Mouse (Mus musculus) inflammation-experienced regulatory T-cells (primary cell): Measurements from ENCODE around the gene Cdk18. TPM values are rescaled to one million over a fixed set of nuclear protein-coding genes. Genes with fewer than 3 reads are reported as not detected.

ENCODE experiments used
- polyA plus RNA-seq, 2 experiments: library from polyadenylated mRNA; unstranded; fragments of 100-300 nt; shearing (Covaris generic); gene quantifications; one replicate each; pipeline ENCODE4 v1.2.1; 2017

The Cdk18 gene
- under 1 TPM in 1 of 2 experiments, not detected in 1; 0.88 TPM for polyA plus RNA-seq

GRCm38 (mm10) chr1:132139416-132139864, at the start of gene Cdk18:
Gene Cdk18 (minus strand): TSS chr1:132139684.

GRCm38 (mm10) chr1:132067261-132068255, 71.9 kb downstream of the Cdk18 start, which contains the start of gene Mfsd4a:
Gene Mfsd4a (minus strand): TSS chr1:132068062.

Other genes starting within 250 kb of the Cdk18 start
- 10 to 100 TPM; 45.6 to 54.2 TPM for gene Nucks1, start 229.2 kb downstream of the Cdk18 start, polyA plus RNA-seq
- 1 to 10 TPM in 1 of 2 experiments, under 1 TPM in 1; 0.12 to 1.4 TPM for gene Slc45a3, start 176.7 kb downstream of the Cdk18 start, polyA plus RNA-seq
- gene Elk4, start 132.1 kb downstream of the Cdk18 start, polyA plus RNA-seq: 10 to 100 TPM; 80.6 to 88.2 TPM
- 10 to 100 TPM; 58.3 to 60.8 TPM for gene Mfsd4a, start 71.6 kb downstream of the Cdk18 start, polyA plus RNA-seq
- gene Lemd1, start 51.7 kb upstream of the Cdk18 start, polyA plus RNA-seq: under 1 TPM in 1 of 2 experiments, not detected in 1; 0.44 TPM
- under 1 TPM in 1 of 2 experiments, not detected in 1; 0.02 TPM for gene AC124108.1, start 51.8 kb upstream of the Cdk18 start, polyA plus RNA-seq
- not detected for gene Gm10188, start 90.1 kb upstream of the Cdk18 start, polyA plus RNA-seq
- gene Klhdc8a, start 158.9 kb upstream of the Cdk18 start, polyA plus RNA-seq: under 1 TPM in 1 of 2 experiments, not detected in 1; 0.05 TPM
- 1 to 10 TPM; 5.4 to 6.3 TPM for gene Nuak2, start 176.4 kb upstream of the Cdk18 start, polyA plus RNA-seq